Mouse (Mus musculus) hindbrain, embryonic 15.5 days (tissue): ENCODE data around the gene Irf2. TPM values are rescaled to one million over a fixed set of nuclear protein-coding genes. Genes with fewer than 3 reads are reported as not detected.
"Not testable (repeated sequence)": the region's sequence is repeated elsewhere in the genome, so short reads cannot be mapped to it uniquely, and the experiment has no call there.

ENCODE experiments used
- ATAC-seq: fragments of 200-750 bp; cut with Nextera tagmentation; 2 replicates; pipeline ENCODE4 v1.8.0; 2017; ENCODE audit warnings: low read depth, moderate number of reproducible peaks, moderate TSS enrichment; ENCODE audit not compliant: low FRiP score
- H3K27ac ChIP-seq: fragments of 300-500 bp; sonication (generic); replicated peaks from 2 replicates; pipeline ENCODE4 v1.5.1; 2015; ENCODE audit warnings: mild to moderate bottlenecking, inconsistent platforms
- H3K27me3 ChIP-seq: fragments of 300-500 bp; sonication (generic); 2 replicates; pipeline ENCODE4 v1.6.1; 2015; ENCODE audit warnings: control low read depth, inconsistent platforms
- H3K36me3 ChIP-seq: fragments of 300-500 bp; sonication (generic); 2 replicates; pipeline ENCODE4 v1.6.1; 2015; ENCODE audit warnings: control low read depth, inconsistent platforms
- H3K4me1 ChIP-seq: fragments of 300-500 bp; sonication (generic); replicated peaks from 2 replicates; pipeline ENCODE4 v1.6.1; 2015; ENCODE audit warnings: control low read depth, inconsistent platforms
- H3K4me2 ChIP-seq: fragments of 300-500 bp; sonication (generic); 2 replicates; pipeline ENCODE4 v1.6.1; 2015; ENCODE audit warnings: moderate library complexity, mild to moderate bottlenecking, inconsistent platforms
- H3K4me3 ChIP-seq: fragments of 300-500 bp; sonication (generic); 2 replicates; pipeline ENCODE4 v1.5.1; 2015; ENCODE audit warnings: mild to moderate bottlenecking, inconsistent platforms
- H3K9ac ChIP-seq: fragments of 300-500 bp; sonication (generic); 2 replicates; pipeline ENCODE4 v1.6.1; 2015; ENCODE audit warnings: inconsistent platforms
- H3K9me3 ChIP-seq: fragments of 300-500 bp; sonication (generic); 2 replicates; pipeline ENCODE4 v1.6.1; 2016; ENCODE audit warnings: control low read depth, inconsistent platforms
- WGBS: fragments of 180-500 bp; shearing (Covaris S2); methylation state at CpG from one replicate; pipeline ENCODE4 v1.1.7; 2015; 5-methylcytosine and 5-hydroxymethylcytosine counted together
- polyA plus RNA-seq: library from polyadenylated mRNA; unstranded; fragments of >200 nt; fragmentation: Nextera tagmentation; extraction: Ambion mirVana; gene quantifications from 2 replicates; pipeline ENCODE4 v1.2.1, GENCODE M21; 2015

Gene Irf2
- polyA plus RNA-seq, 1 experiment from 2014 or later: 11.2 TPM

- 90% methylated on average over 11 of the region's 11 CpGs for WGBS
- no peak overlapping the region for H3K27ac ChIP-seq
- H3K4me3 ChIP-seq: no peak overlapping the region
- no peak for ATAC-seq
- H3K27me3 ChIP-seq: no peaks in the 10 kb centered on the region
- H3K36me3 ChIP-seq: no peaks in the 10 kb centered on the region
- no peak overlapping the region for H3K9ac ChIP-seq
- H3K4me2 ChIP-seq: no peak overlapping the region
- H3K4me1 ChIP-seq: 0 out of 2 replicates have a peak, but pooled peaks cover 3% of the 10 kb centered on the region
- no peaks in the 10 kb centered on the region for H3K9me3 ChIP-seq
Observed at GRCm38 (mm10) chr8:46713178-46713577, 26.4 kb upstream of the Irf2 start.

- Histone ChIP-seq H3K4me3 (no peak overlapping the region), H3K27ac (no peak overlapping the region), H3K4me1 (0 out of 2 replicates have a peak, but pooled peaks cover 3% of the 10 kb centered on the region), H3K36me3 (no peaks in the 10 kb centered on the region), H3K27me3 (no peaks in the 10 kb centered on the region), H3K4me2 (no peak overlapping the region), H3K9me3 (no peaks in the 10 kb centered on the region), H3K9ac (no peak overlapping the region)
- ATAC-seq: no peak
- WGBS: 74% methylated on average over 6 of the region's 6 CpGs
Observed at GRCm38 (mm10) chr8:46713844-46714243, 25.7 kb upstream of the Irf2 start.

- Histone ChIP-seq H3K36me3 (no peaks in the 10 kb centered on the region), H3K4me1 (0 out of 2 replicates have a peak, but pooled peaks cover 3% of the 10 kb centered on the region), H3K9ac (no peak overlapping the region), H3K9me3 (no peaks in the 10 kb centered on the region), H3K27me3 (no peaks in the 10 kb centered on the region), H3K4me2 (no peak overlapping the region), H3K4me3 (no peak overlapping the region), H3K27ac (no peak overlapping the region)
- no peak for ATAC-seq
- WGBS: 87% methylated on average over 3 of the region's 3 CpGs
Observed at GRCm38 (mm10) chr8:46714400-46714799, 25.1 kb upstream of the Irf2 start.

GRCm38 (mm10) chr8:46716477-46716876 lies 23.1 kb upstream of the Irf2 start:
- ATAC-seq: no peak
- Histone ChIP-seq H3K4me1 (0 out of 2 replicates have a peak, but pooled peaks cover 3% of the 10 kb centered on the region), H3K36me3 (no peaks in the 10 kb centered on the region), H3K27ac (no peak overlapping the region), H3K4me3 (no peak overlapping the region), H3K9me3 (no peaks in the 10 kb centered on the region), H3K27me3 (no peaks in the 10 kb centered on the region), H3K4me2 (no peak overlapping the region), H3K9ac (no peak overlapping the region)
- 50% methylated on average over 11 of the region's 11 CpGs for WGBS

GRCm38 (mm10) chr8:46717170-46717569 lies 22.4 kb upstream of the Irf2 start:
- ATAC-seq: no peak
- H3K4me3 ChIP-seq: no peak overlapping the region
- no peaks in the 10 kb centered on the region for H3K9me3 ChIP-seq
- 0 out of 2 replicates have a peak, but pooled peaks cover 3% of the 10 kb centered on the region for H3K4me1 ChIP-seq
- H3K4me2 ChIP-seq: no peak overlapping the region
- H3K36me3 ChIP-seq: no peaks in the 10 kb centered on the region
- H3K27me3 ChIP-seq: no peaks in the 10 kb centered on the region
- no peak overlapping the region for H3K9ac ChIP-seq
- 67% methylated on average over 6 of the region's 6 CpGs for WGBS
- H3K27ac ChIP-seq: no peak overlapping the region

- Histone ChIP-seq H3K4me1 (0 out of 2 replicates have a peak, but pooled peaks cover 3% of the 10 kb centered on the region), H3K27ac (no peak overlapping the region), H3K27me3 (no peaks in the 10 kb centered on the region), H3K4me3 (no peak overlapping the region), H3K36me3 (no peaks in the 10 kb centered on the region), H3K9ac (no peak overlapping the region), H3K4me2 (no peak overlapping the region), H3K9me3 (no peaks in the 10 kb centered on the region)
- no peak for ATAC-seq
- WGBS: 93% methylated on average over 8 of the region's 8 CpGs
Observed at GRCm38 (mm10) chr8:46718301-46718700, 21.2 kb upstream of the Irf2 start.

- ATAC-seq: no peak
- H3K36me3 ChIP-seq: no peaks in the 10 kb centered on the region
- H3K4me3 ChIP-seq: no peak overlapping the region
- H3K4me1 ChIP-seq: 0 out of 2 replicates have a peak, but pooled peaks cover 3% of the 10 kb centered on the region
- no peaks in the 10 kb centered on the region for H3K9me3 ChIP-seq
- H3K4me2 ChIP-seq: no peak overlapping the region
- 85% methylated on average over 5 of the region's 5 CpGs for WGBS
- H3K27me3 ChIP-seq: no peaks in the 10 kb centered on the region
- no peak overlapping the region for H3K27ac ChIP-seq
- H3K9ac ChIP-seq: no peak overlapping the region
Observed at GRCm38 (mm10) chr8:46718747-46719146, 20.8 kb upstream of the Irf2 start.

- H3K9ac ChIP-seq: no peak overlapping the region
- ATAC-seq: no peak
- no peaks in the 10 kb centered on the region for H3K27me3 ChIP-seq
- 0 out of 2 replicates have a peak, but pooled peaks cover 3% of the 10 kb centered on the region for H3K4me1 ChIP-seq
- no peaks in the 10 kb centered on the region for H3K36me3 ChIP-seq
- no peak overlapping the region for H3K27ac ChIP-seq
- 76% methylated on average over 4 of the region's 4 CpGs for WGBS
- no peaks in the 10 kb centered on the region for H3K9me3 ChIP-seq
- H3K4me2 ChIP-seq: no peak overlapping the region
- H3K4me3 ChIP-seq: no peak overlapping the region
Observed at GRCm38 (mm10) chr8:46720656-46721055, 18.9 kb upstream of the Irf2 start.

- Histone ChIP-seq H3K36me3 (no peaks in the 10 kb centered on the region), H3K4me1 (0 out of 2 replicates have a peak, but pooled peaks cover 3% of the 10 kb centered on the region), H3K27ac (no peak overlapping the region), H3K4me3 (no peak overlapping the region), H3K27me3 (no peaks in the 10 kb centered on the region), H3K9ac (no peak overlapping the region), H3K4me2 (no peak overlapping the region), H3K9me3 (no peaks in the 10 kb centered on the region)
- ATAC-seq: no peak
- WGBS: 94% methylated on average over 11 of the region's 11 CpGs
Observed at GRCm38 (mm10) chr8:46721065-46721845, 18.3 kb upstream of the Irf2 start.

- no peak for ATAC-seq
- 38% methylated on average over 2 of the region's 2 CpGs for WGBS
Observed at GRCm38 (mm10) chr8:46722536-46722935, 17.0 kb upstream of the Irf2 start.

GRCm38 (mm10) chr8:46726383-46726782 lies 13.1 kb upstream of the Irf2 start:
- Histone ChIP-seq H3K36me3 (no peaks in the 10 kb centered on the region), H3K4me1 (no peaks in the 10 kb centered on the region), H3K27ac (no peak overlapping the region), H3K9ac (no peak overlapping the region), H3K4me3 (no peak overlapping the region), H3K9me3 (no peaks in the 10 kb centered on the region), H3K27me3 (no peaks in the 10 kb centered on the region), H3K4me2 (no peak overlapping the region)
- 95% methylated on average over 2 of the region's 2 CpGs for WGBS
- ATAC-seq: no peak

More at GRCm38 (mm10) chr8:46722536-46722935, 17.0 kb upstream of the Irf2 start:
- Histone ChIP-seq H3K36me3 (no peaks in the 10 kb centered on the region), H3K9ac (no peak overlapping the region), H3K9me3 (no peaks in the 10 kb centered on the region), H3K4me2 (no peak overlapping the region), H3K4me1 (no peaks in the 10 kb centered on the region), H3K27me3 (no peaks in the 10 kb centered on the region), H3K4me3 (no peak overlapping the region), H3K27ac (no peak overlapping the region)

- not testable (repeated sequence) for H3K4me1 ChIP-seq, H3K36me3 ChIP-seq, ATAC-seq, H3K27me3 ChIP-seq, H3K9me3 ChIP-seq, H3K27ac ChIP-seq, H3K4me2 ChIP-seq, H3K4me3 ChIP-seq, H3K9ac ChIP-seq
- WGBS: 91% methylated on average over 1 of the region's 1 CpGs
Observed at GRCm38 (mm10) chr8:46729671-46730070, 9.9 kb upstream of the Irf2 start.
